Mouse (Mus musculus): Measurements from ENCODE around the gene Kcng3. TPM values are rescaled to one million over a fixed set of nuclear protein-coding genes. Genes with fewer than 3 reads are reported as not detected.

Kcng3 gene
- polyA plus RNA-seq, 1 experiment from 2014 or later: not detected

GRCm38 (mm10) chr17:83582585-83582984 lies 49.1 kb downstream of the Kcng3 start:
- Histone ChIP-seq H3K27me3 (ENCODE audit: control insufficient read depth, insufficient read depth, low read length) (no peaks in the 10 kb centered on the region), H3K36me3 (ENCODE audit: control insufficient read depth, insufficient read depth, low read length) (no peaks in the 10 kb centered on the region), H3K4me1 (ENCODE audit: control insufficient read depth in 2 of 2, insufficient read depth in 2 of 2, low read length in 2 of 2) (no peaks in the 10 kb centered on the region), H3K27ac (replicated peaks in 1 of 2; ENCODE audit: control insufficient read depth in 1 of 2, insufficient read depth in 1 of 2, low read depth in 2 of 2, low read length in 2 of 2) (peak overlapping the region; percentile 27 to 47; a peak in 2 of 4 replicates), H3K9me3 (ENCODE audit: control insufficient read depth, low read length) (no peaks in the 10 kb centered on the region), H3K4me2 (ENCODE audit: low read length) (no peak overlapping the region), H3K4me3 (ENCODE audit: control insufficient read depth in 1 of 2, insufficient read depth in 1 of 2, low read depth in 1 of 2, low read length in 2 of 2) (no peak overlapping the region), H3K9ac (ENCODE audit: low read length) (no peak overlapping the region)
- 43% methylated on average over 2 of the region's 2 CpGs for WGBS
- peak; percentile 50; the same call in 1 of the 2 replicates for ATAC-seq (ENCODE audit: insufficient number of reproducible peaks, insufficient read depth, low FRiP score, low read depth)

GRCm38 (mm10) chr17:83580734-83581133 lies 51.0 kb downstream of the Kcng3 start:
- Histone ChIP-seq H3K4me3 (ENCODE audit: control insufficient read depth in 1 of 2, insufficient read depth in 1 of 2, low read depth in 1 of 2, low read length in 2 of 2) (no peak overlapping the region), H3K4me1 (ENCODE audit: control insufficient read depth in 2 of 2, insufficient read depth in 2 of 2, low read length in 2 of 2) (no peaks in the 10 kb centered on the region), H3K9ac (ENCODE audit: low read length) (no peak overlapping the region), H3K9me3 (ENCODE audit: control insufficient read depth, low read length) (no peaks in the 10 kb centered on the region), H3K4me2 (ENCODE audit: low read length) (no peak overlapping the region), H3K36me3 (ENCODE audit: control insufficient read depth, insufficient read depth, low read length) (no peaks in the 10 kb centered on the region), H3K27ac (replicated peaks in 1 of 2; ENCODE audit: control insufficient read depth in 1 of 2, insufficient read depth in 1 of 2, low read depth in 2 of 2, low read length in 2 of 2) (no peak overlapping the region), H3K27me3 (ENCODE audit: control insufficient read depth, insufficient read depth, low read length) (no peaks in the 10 kb centered on the region)
- WGBS: 82% methylated on average over 5 of the region's 5 CpGs
- ATAC-seq (ENCODE audit: insufficient number of reproducible peaks, insufficient read depth, low FRiP score, low read depth): no peak

- no peaks in the 10 kb centered on the region for H3K36me3 ChIP-seq (ENCODE audit: control insufficient read depth, insufficient read depth, low read length)
- ATAC-seq (ENCODE audit: insufficient number of reproducible peaks, insufficient read depth, low FRiP score, low read depth): no peak
Observed at GRCm38 (mm10) chr17:83576810-83577371, 54.8 kb downstream of the Kcng3 start.

GRCm38 (mm10) chr17:83574615-83575014 lies 57.1 kb downstream of the Kcng3 start:
- Histone ChIP-seq H3K27me3 (ENCODE audit: control insufficient read depth, insufficient read depth, low read length) (0 out of 2 replicates have a peak, but pooled peaks cover 3% of the 10 kb centered on the region), H3K4me3 (ENCODE audit: control insufficient read depth in 1 of 2, insufficient read depth in 1 of 2, low read depth in 1 of 2, low read length in 2 of 2) (no peak overlapping the region), H3K9me3 (ENCODE audit: control insufficient read depth, low read length) (no peaks in the 10 kb centered on the region), H3K4me1 (ENCODE audit: control insufficient read depth in 2 of 2, insufficient read depth in 2 of 2, low read length in 2 of 2) (no peaks in the 10 kb centered on the region; a peak in 1 of 4 replicates), H3K36me3 (ENCODE audit: control insufficient read depth, insufficient read depth, low read length) (no peaks in the 10 kb centered on the region), H3K9ac (ENCODE audit: low read length) (no peak overlapping the region), H3K4me2 (ENCODE audit: low read length) (no peak overlapping the region), H3K27ac (replicated peaks in 1 of 2; ENCODE audit: control insufficient read depth in 1 of 2, insufficient read depth in 1 of 2, low read depth in 2 of 2, low read length in 2 of 2) (no peak overlapping the region)
- no peak for ATAC-seq (ENCODE audit: insufficient number of reproducible peaks, insufficient read depth, low FRiP score, low read depth)
- 84% methylated on average over 8 of the region's 8 CpGs for WGBS

More at GRCm38 (mm10) chr17:83576810-83577371, 54.8 kb downstream of the Kcng3 start:
- no peaks in the 10 kb centered on the region for H3K27me3 ChIP-seq (ENCODE audit: control insufficient read depth, insufficient read depth, low read length)
- H3K4me1 ChIP-seq (ENCODE audit: control insufficient read depth in 2 of 2, insufficient read depth in 2 of 2, low read length in 2 of 2): no peaks in the 10 kb centered on the region; a peak in 1 of 4 replicates
- no peaks in the 10 kb centered on the region for H3K9me3 ChIP-seq (ENCODE audit: control insufficient read depth, low read length)
- no peak overlapping the region for H3K9ac ChIP-seq (ENCODE audit: low read length)
- no peak overlapping the region for H3K27ac ChIP-seq (replicated peaks in 1 of 2; ENCODE audit: control insufficient read depth in 1 of 2, insufficient read depth in 1 of 2, low read depth in 2 of 2, low read length in 2 of 2)
- 82% methylated on average over 11 of the region's 11 CpGs for WGBS
- H3K4me3 ChIP-seq (ENCODE audit: control insufficient read depth in 1 of 2, insufficient read depth in 1 of 2, low read depth in 1 of 2, low read length in 2 of 2): no peak overlapping the region
- no peak overlapping the region for H3K4me2 ChIP-seq (ENCODE audit: low read length)

DNA sequence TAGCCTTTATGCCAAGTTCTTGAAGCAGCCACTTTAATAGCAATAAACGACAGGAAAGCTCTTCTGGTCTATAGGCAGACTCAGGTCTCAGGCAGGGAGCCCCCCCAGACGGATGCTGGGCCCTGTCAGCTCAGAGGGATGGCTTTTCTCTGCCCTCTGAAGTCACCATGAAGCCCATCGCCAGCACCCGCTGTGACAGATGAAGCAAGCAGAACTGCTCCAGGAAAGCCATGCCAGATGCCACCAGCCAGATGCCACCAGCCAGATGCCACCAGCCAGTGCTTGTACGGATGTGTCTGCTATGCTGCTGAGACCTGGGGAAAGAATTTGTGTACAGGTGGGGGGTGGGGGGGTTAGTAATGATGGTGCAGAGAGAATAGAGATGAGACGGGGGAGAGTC lies 58.6 kb downstream of the Kcng3 start:
- H3K4me1 ChIP-seq (ENCODE audit: control insufficient read depth in 2 of 2, insufficient read depth in 2 of 2, low read length in 2 of 2): no peaks in the 10 kb centered on the region; a peak in 1 of 4 replicates
- no peak overlapping the region for H3K9ac ChIP-seq (ENCODE audit: low read length)
- ATAC-seq (ENCODE audit: insufficient number of reproducible peaks, insufficient read depth, low FRiP score, low read depth): no peak
- no peak overlapping the region for H3K27ac ChIP-seq (replicated peaks in 1 of 2; ENCODE audit: control insufficient read depth in 1 of 2, insufficient read depth in 1 of 2, low read depth in 2 of 2, low read length in 2 of 2)
- 0 out of 2 replicates have a peak, but pooled peaks cover 3% of the 10 kb centered on the region for H3K27me3 ChIP-seq (ENCODE audit: control insufficient read depth, insufficient read depth, low read length)
- no peak overlapping the region for H3K4me2 ChIP-seq (ENCODE audit: low read length)
- no peaks in the 10 kb centered on the region for H3K9me3 ChIP-seq (ENCODE audit: control insufficient read depth, low read length)
- 56% methylated on average over 6 of the region's 6 CpGs for WGBS
- no peak overlapping the region for H3K4me3 ChIP-seq (ENCODE audit: control insufficient read depth in 1 of 2, insufficient read depth in 1 of 2, low read depth in 1 of 2, low read length in 2 of 2)
- no peaks in the 10 kb centered on the region for H3K36me3 ChIP-seq (ENCODE audit: control insufficient read depth, insufficient read depth, low read length)

DNA sequence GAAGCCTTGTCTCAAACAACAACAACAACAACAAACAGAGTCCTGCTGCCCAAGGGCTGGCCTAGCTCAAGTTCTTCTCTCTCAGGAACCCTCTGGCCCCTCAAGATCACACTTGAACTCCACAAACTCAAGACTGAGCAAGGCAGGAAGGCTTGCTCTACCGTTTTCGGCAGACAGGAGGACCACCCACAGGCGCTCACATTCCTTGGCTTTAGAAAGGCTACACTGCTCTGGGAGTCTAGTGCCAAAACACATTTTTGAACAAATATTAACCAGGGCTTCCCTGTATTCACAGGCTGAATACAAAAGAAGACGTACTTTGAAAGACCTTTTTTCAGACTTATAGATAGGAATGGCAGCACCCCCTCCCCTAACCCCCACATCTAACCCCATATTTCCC lies 59.3 kb downstream of the Kcng3 start:
- no peak overlapping the region for H3K27ac ChIP-seq (replicated peaks in 1 of 2; ENCODE audit: control insufficient read depth in 1 of 2, insufficient read depth in 1 of 2, low read depth in 2 of 2, low read length in 2 of 2)
- H3K9me3 ChIP-seq (ENCODE audit: control insufficient read depth, low read length): no peaks in the 10 kb centered on the region
- H3K27me3 ChIP-seq (ENCODE audit: control insufficient read depth, insufficient read depth, low read length): 0 out of 2 replicates have a peak, but pooled peaks cover 3% of the 10 kb centered on the region
- no peaks in the 10 kb centered on the region for H3K36me3 ChIP-seq (ENCODE audit: control insufficient read depth, insufficient read depth, low read length)
- no peak overlapping the region for H3K4me2 ChIP-seq (ENCODE audit: low read length)
- WGBS: 52% methylated on average over 4 of the region's 4 CpGs
- no peaks in the 10 kb centered on the region; a peak in 1 of 4 replicates for H3K4me1 ChIP-seq (ENCODE audit: control insufficient read depth in 2 of 2, insufficient read depth in 2 of 2, low read length in 2 of 2)
- no peak overlapping the region for H3K9ac ChIP-seq (ENCODE audit: low read length)
- ATAC-seq (ENCODE audit: insufficient number of reproducible peaks, insufficient read depth, low FRiP score, low read depth): no peak
- no peak overlapping the region for H3K4me3 ChIP-seq (ENCODE audit: control insufficient read depth in 1 of 2, insufficient read depth in 1 of 2, low read depth in 1 of 2, low read length in 2 of 2)

DNA sequence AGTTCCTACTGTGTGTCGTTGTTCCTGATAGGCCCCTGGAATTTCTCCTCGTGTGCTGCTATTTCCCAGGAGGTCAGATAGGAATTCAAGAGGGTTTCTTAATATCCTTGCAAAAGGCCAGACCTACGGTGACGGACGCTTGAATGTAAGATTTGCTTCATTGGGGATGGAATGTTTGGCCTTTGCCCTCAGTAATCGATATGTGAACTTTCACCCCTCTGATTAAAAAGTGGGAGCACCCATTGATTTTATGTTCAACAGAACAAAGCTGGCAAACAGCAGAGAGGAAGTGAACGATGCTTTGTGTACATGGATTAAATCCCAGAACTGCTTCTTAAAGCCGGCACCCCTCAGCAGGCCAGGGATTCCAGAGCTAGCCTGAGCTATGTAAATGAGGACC lies 64.3 kb downstream of the Kcng3 start:
- no peak overlapping the region for H3K4me3 ChIP-seq (ENCODE audit: control insufficient read depth in 1 of 2, insufficient read depth in 1 of 2, low read depth in 1 of 2, low read length in 2 of 2)
- H3K27ac ChIP-seq (replicated peaks in 1 of 2; ENCODE audit: control insufficient read depth in 1 of 2, insufficient read depth in 1 of 2, low read depth in 2 of 2, low read length in 2 of 2): no peak overlapping the region
- H3K4me1 ChIP-seq (ENCODE audit: control insufficient read depth in 2 of 2, insufficient read depth in 2 of 2, low read length in 2 of 2): peaks cover 4 to 5% of the 10 kb centered on the region in 2 experiments; a peak in 3 of 4 replicates
- no peaks in the 10 kb centered on the region for H3K36me3 ChIP-seq (ENCODE audit: control insufficient read depth, insufficient read depth, low read length)
- no peak overlapping the region for H3K4me2 ChIP-seq (ENCODE audit: low read length)
- ATAC-seq (ENCODE audit: insufficient number of reproducible peaks, insufficient read depth, low FRiP score, low read depth): no peak
- 58% methylated on average over 8 of the region's 8 CpGs for WGBS
- H3K27me3 ChIP-seq (ENCODE audit: control insufficient read depth, insufficient read depth, low read length): 0 out of 2 replicates have a peak, but pooled peaks cover 3% of the 10 kb centered on the region
- no peaks in the 10 kb centered on the region for H3K9me3 ChIP-seq (ENCODE audit: control insufficient read depth, low read length)
- no peak overlapping the region for H3K9ac ChIP-seq (ENCODE audit: low read length)

DNA sequence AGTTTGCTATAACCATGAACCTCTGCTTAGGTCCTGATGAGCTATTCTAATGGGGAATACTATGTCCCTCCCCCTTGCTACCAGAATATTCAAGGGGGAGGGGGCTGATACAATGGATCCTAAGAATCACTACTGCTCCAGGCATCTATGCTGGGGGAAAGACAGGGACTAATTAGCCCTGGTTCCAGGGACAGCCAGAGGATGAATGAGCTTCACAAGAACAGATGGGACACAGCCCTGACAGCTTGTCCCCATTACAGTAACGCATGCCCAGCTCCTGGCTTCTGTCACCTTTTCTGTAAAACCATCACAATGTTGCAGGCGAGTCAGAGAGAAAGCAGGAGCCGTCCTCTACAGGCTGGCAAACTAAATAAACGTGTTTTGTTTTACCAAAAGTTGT lies 66.2 kb downstream of the Kcng3 start:
- Histone ChIP-seq H3K4me1 (ENCODE audit: control insufficient read depth in 2 of 2, insufficient read depth in 2 of 2, low read length in 2 of 2) (peaks cover 4 to 5% of the 10 kb centered on the region in 2 experiments; a peak in 3 of 4 replicates), H3K36me3 (ENCODE audit: control insufficient read depth, insufficient read depth, low read length) (no peaks in the 10 kb centered on the region), H3K9me3 (ENCODE audit: control insufficient read depth, low read length) (no peaks in the 10 kb centered on the region), H3K9ac (ENCODE audit: low read length) (no peak overlapping the region), H3K4me3 (ENCODE audit: control insufficient read depth in 1 of 2, insufficient read depth in 1 of 2, low read depth in 1 of 2, low read length in 2 of 2) (no peak overlapping the region), H3K4me2 (ENCODE audit: low read length) (no peak overlapping the region), H3K27me3 (ENCODE audit: control insufficient read depth, insufficient read depth, low read length) (no peaks in the 10 kb centered on the region), H3K27ac (replicated peaks in 1 of 2; ENCODE audit: control insufficient read depth in 1 of 2, insufficient read depth in 1 of 2, low read depth in 2 of 2, low read length in 2 of 2) (no peak overlapping the region)
- 72% methylated on average over 4 of the region's 4 CpGs for WGBS
- ATAC-seq (ENCODE audit: insufficient number of reproducible peaks, insufficient read depth, low FRiP score, low read depth): no peak
